Mouse (Mus musculus): ENCODE results near the gene Wiz. TPM values are rescaled to one million over a fixed set of nuclear protein-coding genes. Genes with fewer than 3 reads are reported as not detected.

The Wiz gene
- total RNA-seq, 4 experiments from 2014 or later: 45.4 to 81.3 (median 58.8) TPM

DNA sequence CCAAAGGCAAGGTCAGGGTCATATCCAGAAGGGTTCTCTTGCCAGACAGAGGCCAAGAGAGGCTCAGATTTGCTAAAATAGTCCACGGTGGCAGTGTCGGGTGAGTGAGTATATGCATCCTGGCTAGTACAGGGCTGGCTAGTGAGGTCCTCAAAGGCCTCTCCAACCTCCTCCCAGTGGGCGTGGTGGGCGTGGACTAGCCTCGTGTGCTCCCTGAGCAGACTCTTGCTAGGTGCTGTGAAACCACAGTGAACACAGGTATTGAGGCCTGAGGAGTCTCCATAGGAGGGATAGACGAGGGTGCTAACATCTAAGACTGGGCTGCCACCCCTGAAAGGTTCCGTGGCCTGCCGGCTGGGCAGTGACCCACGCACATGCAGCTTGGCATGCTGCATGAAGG is 12.1 kb downstream of the Wiz start:
- no peak for DNase-seq

DNA sequence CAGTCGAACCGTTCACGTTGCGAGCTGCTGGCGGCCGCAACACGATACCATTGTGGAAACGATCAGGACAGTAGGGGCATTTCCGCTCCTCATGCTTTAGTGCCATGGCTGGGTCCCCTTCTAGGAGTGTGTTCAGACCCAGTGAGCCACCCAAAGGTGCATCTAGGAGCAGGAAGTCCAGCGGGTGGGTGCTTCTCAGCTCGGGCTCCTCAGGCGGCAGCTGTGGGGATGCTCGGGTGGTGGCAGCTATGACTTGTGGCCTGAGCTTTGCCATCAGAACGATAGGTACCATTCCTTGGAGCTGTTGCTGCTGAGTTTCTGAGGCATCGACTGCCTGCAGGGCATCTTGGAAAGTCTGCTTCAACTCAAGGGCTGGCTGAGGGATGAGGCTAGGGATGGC is 12.8 kb downstream of the Wiz start:
- DNase-seq: no peak

DNA sequence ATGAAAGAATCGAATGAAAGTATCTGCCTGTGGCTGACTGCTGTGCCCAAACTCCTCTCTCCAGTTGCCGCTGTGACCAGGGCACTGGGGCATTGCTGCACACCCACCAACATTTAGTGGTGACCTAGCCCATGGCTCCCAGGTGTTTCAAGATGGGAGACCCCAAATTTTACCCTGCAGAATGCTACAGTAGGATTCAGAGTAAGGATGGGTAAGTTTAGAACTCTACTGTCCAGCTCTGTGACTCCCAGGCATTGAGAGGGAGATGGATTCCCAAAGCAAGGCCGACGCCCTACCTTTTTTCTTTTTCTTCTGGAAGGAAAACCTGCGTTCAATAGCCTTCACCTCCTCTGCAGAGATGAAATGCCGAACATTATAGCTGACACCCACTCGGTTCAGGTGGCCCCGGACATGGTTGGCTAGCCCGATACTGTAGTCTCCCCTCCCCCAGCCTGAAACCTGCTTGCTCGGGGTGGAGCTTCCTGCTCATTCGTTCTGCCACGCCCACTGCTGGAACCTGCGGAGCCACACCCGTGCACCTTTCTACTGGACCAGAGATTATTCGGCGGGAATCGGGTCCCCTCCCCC is 20.2 kb downstream of the Wiz start:
- DNase-seq: no peak

DNA sequence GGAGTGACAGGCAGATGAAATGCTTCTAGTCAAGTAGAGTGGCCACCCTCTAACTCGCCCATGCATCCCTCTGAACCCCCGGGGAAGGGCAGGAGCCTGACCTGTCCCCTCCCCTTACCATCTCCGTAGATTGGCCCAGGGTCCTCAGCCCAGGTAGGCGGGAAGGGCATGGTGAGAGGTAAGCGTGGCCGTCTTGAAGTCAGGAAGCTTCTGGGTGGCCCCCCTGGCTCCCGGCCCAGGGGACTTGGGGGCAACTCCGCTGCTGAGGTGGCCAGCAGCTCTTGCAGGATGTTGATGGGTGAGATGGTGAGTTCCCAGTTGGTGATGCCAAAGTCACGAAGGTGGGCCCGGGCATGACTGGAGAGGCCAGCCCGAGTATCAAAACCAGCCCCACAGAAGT is 21.5 kb downstream of the Wiz start:
- DNase-seq: no peak

DNA sequence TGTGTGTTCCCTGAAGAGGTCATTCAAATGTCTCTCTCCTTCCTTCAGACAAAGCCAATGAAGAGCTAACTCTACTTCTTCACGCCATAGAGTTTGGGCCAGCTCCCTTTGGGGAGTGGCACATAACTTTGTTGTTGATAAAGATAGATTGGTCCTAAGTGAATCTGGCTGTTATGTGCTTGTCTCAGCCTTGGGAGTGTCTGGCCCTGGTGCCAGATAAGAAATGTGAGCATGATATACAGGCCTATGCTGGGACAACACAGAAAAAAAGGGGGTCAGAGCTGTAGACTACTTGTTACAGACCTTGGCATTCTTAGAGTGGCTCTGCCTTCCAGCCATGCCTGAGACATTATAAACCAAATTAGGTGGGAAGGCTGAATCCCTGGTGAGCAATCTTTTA is 23.9 kb downstream of the Wiz start:
- no peak for DNase-seq

DNA sequence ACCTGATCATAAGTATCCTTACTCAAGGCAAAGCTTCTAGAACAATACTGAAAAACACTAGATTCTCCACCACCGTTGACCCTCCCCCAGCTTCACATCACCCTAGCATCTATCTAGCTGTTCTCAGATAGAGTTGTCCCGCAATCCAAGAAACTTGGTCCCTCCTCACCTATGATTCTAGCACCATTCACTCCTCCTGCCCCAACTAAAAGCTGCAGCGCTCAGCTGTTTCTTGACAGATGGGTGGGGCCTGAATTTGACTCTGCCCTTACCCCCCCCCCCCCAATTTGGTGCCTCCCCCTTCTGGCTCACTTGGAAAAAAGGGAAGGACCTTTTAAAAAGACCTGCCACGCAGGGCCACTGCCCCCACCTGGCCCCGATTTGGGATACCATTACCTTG is 24.4 kb downstream of the Wiz start:
- DNase-seq: no peak

DNA sequence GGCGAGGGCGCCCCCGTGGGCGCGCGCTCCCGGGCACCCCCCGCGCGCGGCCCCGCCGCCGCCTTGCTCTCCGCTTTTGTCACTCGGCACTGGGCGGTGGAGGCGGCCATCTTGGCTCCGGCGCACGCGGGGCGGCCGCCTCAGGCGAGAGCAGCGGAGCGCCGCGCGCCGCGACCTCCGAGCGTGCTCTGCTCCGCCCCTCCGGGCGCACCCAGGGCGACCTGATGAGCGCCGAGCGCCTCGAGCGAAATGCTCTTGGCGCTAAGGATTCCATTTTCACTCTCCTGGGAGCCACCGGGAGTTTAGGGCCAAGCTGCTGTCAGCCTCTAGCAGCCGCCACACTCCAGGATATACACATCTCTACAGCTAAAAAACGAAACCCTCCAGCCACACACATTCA is 24.9 kb downstream of the Wiz start:
- peak; percentile 78 for DNase-seq

DNA sequence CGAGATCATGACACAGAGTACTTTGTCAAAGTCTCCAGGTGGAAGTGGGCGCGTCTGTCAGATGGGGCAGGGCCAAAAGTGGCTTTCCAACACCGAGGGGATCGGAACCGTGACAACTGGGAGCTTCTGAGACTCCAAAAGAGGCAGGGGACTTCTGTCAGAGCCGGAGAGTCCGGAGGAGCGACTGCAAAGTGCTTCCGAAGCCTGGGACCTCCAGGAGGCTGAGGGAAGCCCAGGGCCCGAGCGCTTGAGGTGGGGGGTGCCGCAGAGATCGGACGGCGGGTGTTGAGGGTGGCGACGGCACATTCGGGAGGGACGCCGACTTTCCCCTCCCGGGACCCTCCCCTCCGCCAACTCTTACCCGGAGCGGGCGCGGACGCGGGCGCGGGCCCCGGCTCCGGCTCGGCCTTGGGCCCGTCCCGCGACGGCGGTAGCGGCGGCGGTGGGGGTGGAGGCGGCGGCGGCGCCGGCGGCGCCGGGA is 25.4 kb downstream of the Wiz start:
- no peak for DNase-seq

DNA sequence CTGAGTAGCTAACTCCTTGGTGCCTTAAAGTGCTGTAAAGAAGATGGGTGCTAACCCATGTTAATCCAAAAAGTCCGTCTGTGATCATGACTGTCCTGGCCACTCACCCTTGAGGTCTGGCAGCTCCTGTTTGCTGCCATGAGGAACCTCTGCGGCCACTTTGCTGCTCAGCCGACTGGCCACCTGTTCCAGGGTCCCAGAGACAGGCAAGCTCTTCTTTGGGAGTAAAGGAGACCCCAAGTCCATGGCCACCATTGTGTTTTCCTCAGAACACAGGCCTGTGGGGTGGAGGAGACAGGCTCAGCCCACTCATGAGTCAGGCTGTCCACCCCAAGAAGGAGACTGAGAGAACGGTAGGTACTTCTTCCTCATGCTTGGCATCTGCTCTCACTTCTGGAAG is 26.6 kb downstream of the Wiz start:
- DNase-seq: no peak

DNA sequence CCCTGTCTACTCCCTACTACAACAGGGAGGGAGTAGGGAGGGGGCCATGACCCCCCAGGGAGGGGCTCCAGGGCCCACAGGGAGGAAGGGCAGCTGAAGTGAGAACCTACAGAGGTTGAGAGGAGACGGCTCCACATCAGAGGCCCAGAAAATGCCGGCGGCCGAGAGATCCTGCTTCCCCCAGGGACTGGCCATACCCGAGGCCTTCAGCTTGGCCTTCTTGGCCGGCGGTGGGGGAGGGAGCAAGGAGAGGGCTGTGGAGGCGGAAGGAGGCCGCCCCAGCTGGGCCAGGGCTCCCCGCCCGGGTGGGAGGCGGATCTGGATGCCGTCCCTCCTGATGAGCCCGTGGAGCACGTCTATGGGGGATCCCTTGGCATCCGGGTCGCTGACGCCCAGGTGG is 29.3 kb downstream of the Wiz start:
- DNase-seq: no peak

DNA sequence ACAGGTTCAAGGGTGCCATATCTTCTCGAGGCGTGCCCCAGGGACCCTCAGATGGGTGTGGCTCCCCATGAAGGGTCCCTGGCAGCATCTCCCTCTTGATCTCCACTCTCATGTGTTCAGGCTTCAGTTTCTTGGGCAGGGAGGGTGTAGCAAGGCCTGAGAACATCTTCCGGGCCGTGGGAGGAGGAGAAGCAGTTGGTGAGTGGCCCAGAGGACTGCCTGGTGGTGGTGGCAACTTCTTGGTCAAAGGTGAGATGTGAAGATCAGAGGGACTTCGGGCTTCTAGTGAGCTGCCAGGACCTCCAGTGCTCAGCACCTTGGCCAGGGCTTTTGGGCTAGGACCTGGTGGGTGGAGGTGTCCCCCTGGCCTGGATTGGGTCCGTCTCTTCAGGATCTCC is 30.3 kb downstream of the Wiz start:
- no peak for DNase-seq

DNA sequence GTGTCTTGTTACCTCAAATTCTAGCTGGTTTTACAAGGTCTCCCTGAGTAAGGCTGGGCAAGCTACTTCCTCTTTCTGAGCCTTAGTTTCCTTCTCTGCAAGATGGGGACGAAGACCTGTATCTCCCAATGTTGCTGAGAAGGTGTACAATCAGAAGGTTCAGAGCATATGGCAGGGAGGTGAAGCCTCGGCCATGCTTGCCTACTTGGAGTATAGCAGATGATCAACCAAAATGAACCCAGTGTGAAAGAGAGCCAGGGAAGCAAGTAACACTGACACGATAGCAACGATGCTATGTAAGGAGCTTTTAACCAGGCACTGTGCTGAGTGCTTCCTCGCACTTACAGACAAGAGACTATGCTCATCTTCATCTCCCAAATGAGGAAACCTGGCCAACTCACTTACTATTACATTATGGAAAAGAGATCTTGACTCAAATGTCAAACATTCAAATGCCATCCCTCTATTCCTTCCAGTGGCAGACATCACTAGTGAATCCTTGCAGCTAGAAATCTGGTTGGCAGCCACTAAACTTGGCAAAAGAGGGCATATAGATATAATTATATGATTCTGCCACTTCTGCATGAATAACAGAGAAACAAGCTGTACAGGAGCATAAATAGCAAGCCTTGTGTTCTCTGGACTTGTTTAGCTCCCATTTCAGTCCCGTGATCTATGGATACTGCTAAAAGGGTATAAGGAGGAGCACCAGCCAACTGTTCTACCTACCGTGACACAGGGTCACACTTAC is 30.9 kb downstream of the Wiz start:
- DNase-seq: no peak

DNA sequence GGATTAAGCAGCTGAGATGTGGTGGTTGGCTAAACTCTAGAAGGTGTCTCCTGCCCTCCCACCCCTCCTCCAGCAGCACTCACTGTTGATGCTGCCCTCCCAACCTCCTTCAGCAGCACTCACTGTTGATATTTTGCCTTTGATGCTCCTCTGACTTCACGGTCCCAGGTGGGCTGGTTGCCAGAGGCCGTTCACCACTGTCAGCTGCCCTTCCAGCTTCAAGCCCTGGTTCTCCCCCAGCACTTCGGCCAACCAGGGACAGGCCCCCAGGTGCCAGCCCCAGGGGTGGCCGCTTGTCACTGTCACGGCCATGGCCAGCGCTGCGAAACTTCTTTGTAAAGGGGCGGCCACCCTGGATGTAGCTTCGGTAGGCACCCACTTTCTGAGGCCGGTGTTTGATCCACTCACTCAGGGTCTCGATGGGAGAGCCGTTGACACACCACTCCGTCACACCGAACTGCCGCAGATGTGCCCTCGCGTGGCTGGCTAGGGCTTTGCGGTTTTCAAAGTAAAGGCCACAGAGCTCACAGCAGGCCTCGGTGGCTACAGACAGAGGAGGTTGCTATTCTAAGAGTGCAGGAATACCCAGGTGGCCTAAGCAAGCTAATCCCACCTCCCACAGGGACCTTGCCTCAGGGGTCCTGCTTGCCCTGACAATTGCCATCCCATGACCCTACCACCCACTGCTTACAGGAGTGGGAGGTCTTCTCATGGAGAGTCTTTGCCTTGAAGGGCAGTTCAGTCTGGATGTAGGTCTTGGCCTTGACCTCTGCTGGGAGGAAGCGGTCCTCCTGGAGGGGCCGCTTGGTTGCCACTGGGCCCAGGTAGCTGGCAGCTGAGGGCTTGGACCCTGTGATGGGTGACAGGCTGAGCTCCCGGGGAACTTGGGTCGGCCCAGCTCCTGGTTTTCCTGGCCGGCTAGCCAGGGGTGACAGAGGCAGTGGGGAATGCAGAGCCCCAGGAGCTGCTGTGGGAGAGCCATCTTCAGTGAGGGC is 32.2 kb downstream of the Wiz start:
- DNase-seq: no peak

DNA sequence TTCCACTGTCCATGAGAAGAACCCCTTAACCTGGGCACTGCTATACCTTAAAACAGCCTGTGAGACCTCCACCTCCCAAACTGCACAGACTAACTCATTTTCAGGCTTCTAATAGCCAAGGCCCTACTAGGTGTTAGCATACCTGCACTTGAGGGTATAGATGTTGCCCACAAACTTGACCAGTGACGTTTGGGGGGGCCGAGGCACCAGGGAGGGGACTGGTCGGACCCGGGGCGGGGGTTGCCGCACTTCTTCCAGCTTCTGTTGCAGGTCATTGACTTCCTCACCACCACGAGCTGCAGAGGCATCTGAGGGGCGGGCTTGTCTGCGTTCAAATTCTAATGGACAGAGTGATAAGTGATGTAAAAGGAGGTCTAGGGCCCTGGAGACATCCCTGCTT is 33.0 kb downstream of the Wiz start:
- DNase-seq: no peak

DNA sequence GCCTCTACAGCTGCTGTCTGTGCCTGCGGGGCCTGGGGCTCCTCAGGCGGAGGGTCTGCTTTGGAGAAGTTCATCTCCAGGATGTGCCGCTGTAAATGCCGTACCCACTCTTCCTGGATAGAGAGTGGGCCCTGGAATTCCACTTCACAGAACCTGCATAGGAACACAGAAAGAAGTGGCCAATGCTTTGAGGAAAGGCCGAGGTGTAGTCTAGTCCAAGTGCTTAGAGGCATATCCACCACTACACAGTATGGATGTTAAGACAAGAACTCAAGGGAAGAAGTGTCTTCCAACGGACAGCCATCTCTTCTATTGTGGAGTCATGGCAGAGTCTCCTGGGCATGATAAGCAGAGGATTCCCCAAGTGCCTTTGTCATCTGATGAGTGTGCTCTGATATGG is 34.2 kb downstream of the Wiz start:
- DNase-seq: no peak

DNA sequence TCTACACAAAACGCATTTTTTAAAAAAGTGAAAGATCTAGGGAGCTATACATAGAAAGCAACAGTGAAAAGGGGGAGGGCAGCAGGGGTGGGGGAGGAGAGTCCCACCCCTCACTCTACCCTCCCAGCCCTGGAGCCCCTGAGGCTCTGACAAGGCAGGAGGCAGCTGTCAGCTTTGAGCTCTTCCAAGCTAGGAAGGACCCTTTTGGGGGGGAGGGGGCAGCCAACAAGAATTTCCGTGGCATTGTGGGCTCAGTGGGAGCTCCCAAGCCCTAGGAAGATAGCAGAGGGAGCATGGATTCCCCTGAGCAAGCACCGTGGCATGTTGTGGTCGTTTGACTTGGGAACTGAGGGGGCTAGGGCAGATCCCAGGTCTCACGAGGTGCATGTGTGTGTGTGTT is 35.0 kb downstream of the Wiz start:
- no peak for DNase-seq

DNA sequence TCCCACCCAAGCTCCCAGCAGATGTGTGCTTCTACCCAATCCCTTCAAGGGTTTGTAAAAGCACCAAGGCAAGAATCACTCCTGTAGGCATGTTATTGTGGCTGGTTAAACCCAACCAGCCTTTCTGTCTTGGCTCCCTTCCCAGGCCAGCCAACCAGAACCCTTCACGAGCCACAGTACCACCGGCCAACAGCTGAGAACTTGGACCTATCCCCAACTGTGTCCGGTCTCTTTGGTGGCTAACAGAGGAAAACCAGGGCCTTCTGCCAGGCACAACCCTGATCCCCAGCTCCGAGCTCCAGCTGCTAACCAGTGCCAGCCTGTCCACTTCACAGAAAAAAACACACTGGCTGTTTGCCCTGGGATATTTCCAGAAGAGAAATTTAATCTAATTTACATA is 35.5 kb downstream of the Wiz start:
- peak; percentile 44 for DNase-seq

DNA sequence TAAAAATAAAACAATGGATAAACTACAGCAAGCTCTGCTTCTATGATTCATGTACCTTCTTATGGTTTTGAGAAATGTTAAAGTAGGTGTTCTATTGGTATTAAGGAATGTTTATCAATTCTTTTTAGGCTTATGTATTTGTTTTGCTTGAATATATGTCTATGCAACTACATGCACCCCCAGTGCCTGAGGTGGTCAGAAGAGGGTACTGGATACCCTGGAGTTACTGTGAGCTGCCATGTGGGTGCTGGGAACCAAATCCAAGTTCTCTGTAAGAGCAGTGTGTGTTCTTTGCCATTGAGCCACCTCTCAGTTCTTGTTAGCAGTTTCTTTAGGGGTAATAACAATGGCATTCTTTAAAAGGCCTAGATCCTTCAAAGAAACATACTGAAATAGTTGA is 37.5 kb downstream of the Wiz start:
- no peak for DNase-seq

DNA sequence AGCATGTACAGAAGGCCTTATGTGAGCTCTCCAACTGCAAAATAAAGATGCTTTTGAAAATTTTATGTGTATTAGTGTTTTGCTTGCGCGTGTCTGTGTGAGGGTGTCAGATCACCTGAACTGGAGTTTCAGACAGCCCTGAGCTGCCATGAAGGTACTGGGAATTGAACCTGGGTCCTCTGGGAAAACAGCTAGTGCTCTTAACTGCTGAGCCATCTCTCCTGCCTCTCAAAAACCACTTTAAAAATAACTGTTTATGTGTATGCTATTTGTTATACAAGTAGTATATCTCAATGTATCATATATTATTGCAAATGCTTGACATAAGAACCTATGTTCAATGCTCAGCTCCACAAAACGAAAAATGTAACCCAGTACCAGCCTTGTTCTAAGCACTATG is 38.0 kb downstream of the Wiz start:
- no peak for DNase-seq

DNA sequence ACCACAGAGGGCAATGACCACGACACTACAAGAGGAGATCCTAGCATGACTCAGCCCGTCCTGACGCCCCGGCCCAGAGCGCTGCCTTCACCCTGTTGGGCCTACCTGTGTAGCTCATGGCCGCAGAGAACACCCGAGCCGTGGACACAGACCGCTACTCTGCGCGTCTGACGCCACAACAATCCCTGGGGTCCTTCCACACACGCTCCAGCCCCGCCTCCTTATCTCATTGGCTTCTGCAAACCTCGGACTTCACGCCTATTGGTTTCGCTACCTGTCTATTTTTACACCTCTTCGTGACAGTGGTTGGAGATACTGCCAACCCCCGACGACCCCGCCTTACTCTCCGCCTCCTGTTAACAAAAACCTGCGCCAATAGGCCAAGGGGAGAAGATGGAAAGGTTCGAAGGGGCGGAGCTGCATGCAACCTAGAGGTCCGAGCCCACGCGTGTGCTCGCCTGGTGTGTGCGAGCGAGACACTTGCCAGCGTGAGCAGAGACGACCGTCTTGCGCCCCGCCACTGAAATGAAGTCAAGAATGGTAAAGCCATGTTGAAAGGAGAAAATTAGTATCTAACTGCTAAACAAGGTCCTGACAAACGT is 38.8 kb downstream of the Wiz start, which contains the start of gene Akap8l:
Akap8l (minus strand) TSS at position 226 of the 602 bp plus-strand sequence.
- peak; percentile 97 for DNase-seq

DNA sequence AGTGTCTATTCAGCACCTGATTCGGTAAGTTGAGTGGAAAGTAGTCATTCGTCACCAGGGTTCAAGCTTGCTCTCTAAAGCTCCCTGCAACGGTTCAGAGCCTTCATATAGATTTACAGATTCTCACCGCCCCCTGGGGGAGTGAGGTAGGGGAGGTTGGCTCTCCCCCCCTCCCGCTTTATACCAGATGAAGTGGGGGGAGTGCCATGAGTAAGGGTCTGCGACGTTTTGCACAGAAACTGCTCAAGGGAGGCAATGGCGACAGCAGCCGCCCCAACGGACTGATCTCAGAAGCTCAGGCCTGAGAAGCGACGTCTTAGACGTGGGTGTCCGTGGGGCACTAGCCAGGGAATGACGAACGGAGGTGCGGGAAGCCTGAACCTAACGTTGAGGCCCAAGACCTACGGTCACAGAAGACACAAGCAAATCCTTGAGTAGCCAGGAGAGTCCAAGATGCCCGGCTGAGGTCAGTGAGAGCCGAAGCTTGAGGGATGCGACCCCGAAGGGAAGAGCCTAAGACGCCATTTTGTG is 39.3 kb downstream of the Wiz start:
- no peak for DNase-seq

DNA sequence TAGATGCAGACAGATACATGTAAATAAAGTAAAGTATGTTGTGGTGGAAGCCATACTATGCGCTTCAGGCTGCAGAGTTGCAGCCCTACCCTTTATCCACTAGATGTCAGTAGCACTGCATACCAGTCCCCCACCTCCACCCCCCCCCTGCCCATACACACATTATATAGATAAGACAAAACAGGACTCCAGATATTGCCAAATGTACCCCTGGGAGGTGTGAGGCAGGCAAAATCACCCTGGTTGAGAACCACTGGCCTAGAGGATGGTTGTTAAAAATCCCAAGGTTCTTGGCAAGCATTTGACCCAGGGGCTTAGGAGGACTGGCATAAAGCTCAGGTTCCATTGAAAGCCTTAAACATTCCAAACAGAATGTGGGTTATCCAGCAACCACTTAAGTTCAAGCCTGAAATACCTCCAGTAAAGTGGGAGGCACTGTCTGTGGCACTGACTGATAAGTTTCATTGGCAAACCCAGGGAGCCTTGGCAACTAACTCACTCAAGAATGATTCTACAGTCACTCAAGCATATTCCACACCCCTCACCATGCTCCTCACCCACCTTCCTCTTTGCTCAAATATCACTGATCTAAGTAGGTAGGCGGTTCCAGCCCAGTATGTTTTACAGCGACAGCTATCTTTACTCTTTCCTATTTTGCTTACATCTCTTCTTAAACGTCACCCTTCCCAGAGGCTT is 40.1 kb downstream of the Wiz start:
- no peak for DNase-seq

Measured in adrenal gland, adult 8-10 months (tissue).